Mouse (Mus musculus) liver, embryonic 18 days (tissue): ENCODE results near the gene Hinfp. TPM values are rescaled to one million over a fixed set of nuclear protein-coding genes. Genes with fewer than 3 reads are reported as not detected.

ENCODE experiments used
- polyA plus RNA-seq: library from polyadenylated mRNA; depleted of rRNA; stranded (reverse); fragments of >200 nt; gene quantifications from 2 replicates; pipeline ENCODE4 v1.2.3, GENCODE M21; 2012; rRNA removed

Hinfp gene
- polyA plus RNA-seq, result 12.1 and 12.9 TPM in 2 replicates

GRCm38 (mm10) chr9:44305466-44306079 is at the start of gene Hinfp:
Gene Hinfp (minus strand): TSS chr9:44305671.

GRCm38 (mm10) chr9:44343781-44344421 is 38.4 kb upstream of the Hinfp start, which contains the start of gene Hmbs:
Gene Hmbs (minus strand): TSS chr9:44344228.

GRCm38 (mm10) chr9:44334396-44335330 is 29.2 kb upstream of the Hinfp start, which contains the start of gene H2afx:
Gene H2afx (plus strand): TSS chr9:44334694.

GRCm38 (mm10) chr9:44325768-44326370 is 20.4 kb upstream of the Hinfp start, which contains the start of gene Dpagt1:
Gene Dpagt1 (plus strand): TSS chr9:44326019.

GRCm38 (mm10) chr9:44319887-44320798 is 14.7 kb upstream of the Hinfp start, which contains the start of gene C2cd2l:
Gene C2cd2l (minus strand): TSS chr9:44320285.

GRCm38 (mm10) chr9:44288076-44288958 is 17.2 kb downstream of the Hinfp start, which contains the start of gene Abcg4:
Gene Abcg4 (minus strand): TSS chr9:44288615.

GRCm38 (mm10) chr9:44268432-44268831 is 37.0 kb downstream of the Hinfp start, which contains the start of gene Nlrx1:
Gene Nlrx1 (minus strand): TSS chr9:44268599.

GRCm38 (mm10) chr9:44251314-44251713 is 54.2 kb downstream of the Hinfp start, which contains the start of gene Pdzd3:
Gene Pdzd3 (minus strand): TSS chr9:44251471.

Other genes starting within 250 kb of the Hinfp start
- 0.55 and 0.77 TPM in 2 replicates for gene Usp2, start 238.7 kb downstream of the Hinfp start, polyA plus RNA-seq
- 0.07 and 0.08 TPM in 2 replicates for gene Mfrp, start 203.9 kb downstream of the Hinfp start, polyA plus RNA-seq
- gene C1qtnf5, start 198.4 kb downstream of the Hinfp start, polyA plus RNA-seq, result 1.2 and 1.4 TPM in 2 replicates
- 0.02 and 0.04 TPM in 2 replicates for gene Gm49380, start 192.2 kb downstream of the Hinfp start, polyA plus RNA-seq
- 13.9 and 15.2 TPM in 2 replicates for gene Rnf26, start 192.2 kb downstream of the Hinfp start, polyA plus RNA-seq
- 12.5 and 12.8 TPM in 2 replicates for gene Mcam, start 171.2 kb downstream of the Hinfp start, polyA plus RNA-seq
- 3.9 and 4.7 TPM in 2 replicates for gene Cbl, start 71.6 kb downstream of the Hinfp start, polyA plus RNA-seq
- not detected in 2 replicates for gene Ccdc153, start 65.0 kb downstream of the Hinfp start, polyA plus RNA-seq
- gene Pdzd3, start 54.2 kb downstream of the Hinfp start, polyA plus RNA-seq, result 0.05 and 0.08 TPM in 2 replicates
- gene Nlrx1, start 37.1 kb downstream of the Hinfp start, polyA plus RNA-seq, result 2.6 and 3.2 TPM in 2 replicates
- gene Abcg4, start 17.1 kb downstream of the Hinfp start, polyA plus RNA-seq, result 13.8 and 17.2 TPM in 2 replicates
- 11.0 and 12.5 TPM in 2 replicates for gene C2cd2l, start 14.6 kb upstream of the Hinfp start, polyA plus RNA-seq
- gene Dpagt1, start 20.3 kb upstream of the Hinfp start, polyA plus RNA-seq, result 18.5 and 19.8 TPM in 2 replicates
- 107 and 124 TPM in 2 replicates for gene H2afx, start 29.0 kb upstream of the Hinfp start, polyA plus RNA-seq
- gene Hmbs, start 38.6 kb upstream of the Hinfp start, polyA plus RNA-seq, result 450 and 459 TPM in 2 replicates
- 10.0 and 10.6 TPM in 2 replicates for gene Vps11, start 56.0 kb upstream of the Hinfp start, polyA plus RNA-seq
- 18.1 and 22.7 TPM in 2 replicates for gene Hyou1, start 73.8 kb upstream of the Hinfp start, polyA plus RNA-seq
- 90.0 and 101 TPM in 2 replicates for gene Slc37a4, start 91.2 kb upstream of the Hinfp start, polyA plus RNA-seq
- gene Rps25, start 101.5 kb upstream of the Hinfp start, polyA plus RNA-seq, result 535 and 642 TPM in 2 replicates
- 20.6 and 22.1 TPM in 2 replicates for gene Trappc4, start 101.9 kb upstream of the Hinfp start, polyA plus RNA-seq
- 17.5 and 19.5 TPM in 2 replicates for gene Ccdc84, start 112.9 kb upstream of the Hinfp start, polyA plus RNA-seq
- gene Foxr1, start 135.5 kb upstream of the Hinfp start, polyA plus RNA-seq, result 0.01 TPM in 1 of 2 replicates, not detected in the other
- not detected in 2 replicates for gene Upk2, start 149.3 kb upstream of the Hinfp start, polyA plus RNA-seq
- gene Bcl9l, start 177.2 kb upstream of the Hinfp start, polyA plus RNA-seq, result 2.2 and 3.0 TPM in 2 replicates